Mouse (Mus musculus) ES-Bruce4 (cell line): Measurements from ENCODE around the gene Acod1. TPM values are rescaled to one million over a fixed set of nuclear protein-coding genes. Genes with fewer than 3 reads are reported as not detected.

ENCODE experiments used
- H3K27ac ChIP-seq: 2 replicates; pipeline ENCODE4 v1.5.1; 2012; ENCODE audit warnings: low read length, inconsistent platforms; ENCODE audit not compliant: insufficient read depth
- H3K27me3 ChIP-seq: 2 replicates; pipeline ENCODE4 v1.6.1; 2012; ENCODE audit warnings: mild to moderate bottlenecking, low read length, inconsistent platforms; ENCODE audit not compliant: control insufficient read depth, poor library complexity, insufficient read depth, severe bottlenecking
- H3K36me3 ChIP-seq: 2 replicates; pipeline ENCODE4 v1.6.1; 2012; ENCODE audit warnings: inconsistent platforms, mild to moderate bottlenecking, low read length, moderate library complexity; ENCODE audit not compliant: control insufficient read depth, poor library complexity, insufficient read depth, severe bottlenecking
- H3K4me1 ChIP-seq: one replicate; pipeline ENCODE4 v1.8.1; 2011; ENCODE audit warnings: low read length; ENCODE audit not compliant: control insufficient read depth, insufficient read depth
- H3K4me3 ChIP-seq: 2 replicates; pipeline ENCODE4 v1.5.1; 2011; ENCODE audit warnings: low read depth, mild to moderate bottlenecking, low read length
- H3K9ac ChIP-seq: 2 replicates; pipeline ENCODE4 v1.6.1; 2012; ENCODE audit warnings: low read depth, mild to moderate bottlenecking, inconsistent platforms; ENCODE audit not compliant: poor library complexity, severe bottlenecking
- H3K9me3 ChIP-seq: replicated peaks from 2 replicates; pipeline ENCODE4 v1.6.1; 2012; ENCODE audit warnings: mild to moderate bottlenecking, low read length, inconsistent platforms; ENCODE audit not compliant: control insufficient read depth, poor library complexity, insufficient read depth, severe bottlenecking
- CTCF ChIP-seq: IDR thresholded peaks from one replicate; pipeline ENCODE4 v1.8.1; 2011; ENCODE audit warnings: low read depth, low read length
- EP300 ChIP-seq: IDR thresholded peaks from 2 replicates; pipeline ENCODE4 v1.6.1; 2011; ENCODE audit warnings: low read depth, low read length; ENCODE audit not compliant: insufficient read depth
- POLR2A ChIP-seq: IDR thresholded peaks from one replicate; pipeline ENCODE4 v1.8.1; 2011; ENCODE audit warnings: low read length; ENCODE audit not compliant: insufficient read depth
- polyA plus RNA-seq: library from polyadenylated mRNA; stranded (reverse); fragments of >200 nt; gene quantifications from 2 replicates; pipeline ENCODE4 v1.2.4, GENCODE M21; 2011; ENCODE audit warnings: low read depth; ENCODE audit not compliant: missing spikeins, insufficient read depth, insufficient read length

Acod1 gene
- polyA plus RNA-seq, 1 experiment: not detected

GRCm38 (mm10) chr14:103102246-103102645 is 55.5 kb downstream of the Acod1 start:
- Histone ChIP-seq H3K9me3 (no peaks in the 10 kb centered on the region), H3K9ac (peak overlapping the region; percentile 53), H3K36me3 (no peaks in the 10 kb centered on the region), H3K4me1 (peaks cover 4% of the 10 kb centered on the region), H3K27me3 (no peaks in the 10 kb centered on the region), H3K4me3 (no peak overlapping the region), H3K27ac (peak overlapping the region; percentile 59)
- TF ChIP-seq EP300 (no peak), CTCF (no peak), POLR2A (no peak)

DNA sequence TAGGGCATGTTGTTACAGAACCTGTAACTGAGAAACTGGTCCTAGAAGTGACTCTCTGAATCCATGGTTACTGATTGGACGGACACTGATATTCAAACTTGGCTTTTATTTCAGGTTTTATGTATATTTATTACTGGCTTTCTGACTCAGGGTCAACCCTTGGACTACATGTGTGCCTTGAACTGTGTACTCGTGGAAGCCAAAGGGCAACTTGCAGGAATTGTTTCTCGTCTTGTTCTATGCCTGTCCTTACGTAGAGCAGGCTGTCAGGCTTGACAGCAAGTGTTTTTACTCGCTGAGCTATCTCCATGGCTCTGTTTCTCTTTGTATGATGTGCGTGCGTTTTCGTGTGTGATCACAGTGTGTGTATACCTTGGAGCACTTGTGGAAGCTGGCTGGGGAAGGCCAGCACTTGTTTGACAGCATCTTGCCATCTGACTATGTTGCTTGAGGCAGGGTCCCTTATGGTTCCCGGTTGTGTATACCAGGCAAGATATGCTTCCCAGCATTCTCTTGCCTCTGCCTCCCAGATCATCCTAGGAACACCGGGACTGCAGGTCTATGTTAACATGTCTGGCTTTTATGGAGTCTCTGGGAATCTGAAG is 56.1 kb downstream of the Acod1 start:
- no peaks in the 10 kb centered on the region for H3K27me3 ChIP-seq
- peaks cover 4% of the 10 kb centered on the region for H3K4me1 ChIP-seq
- no peak overlapping the region for H3K27ac ChIP-seq
- H3K9ac ChIP-seq: no peak overlapping the region
- no peaks in the 10 kb centered on the region for H3K36me3 ChIP-seq
- no peaks in the 10 kb centered on the region for H3K9me3 ChIP-seq
- TF ChIP-seq EP300: no peak
- TF ChIP-seq CTCF: no peak
- no peak for TF ChIP-seq POLR2A
- no peak overlapping the region for H3K4me3 ChIP-seq

Other genes with a start within 250 kb of the Acod1 start
- gene Kctd12, start 64.3 kb upstream of the Acod1 start, polyA plus RNA-seq: 1.7 and 2.2 TPM in 2 replicates
- gene Cln5, start 23.2 kb downstream of the Acod1 start, polyA plus RNA-seq: 36.3 and 38.7 TPM in 2 replicates
- gene Fbxl3, start 52.6 kb downstream of the Acod1 start, polyA plus RNA-seq: 79.9 and 89.9 TPM in 2 replicates